Mouse (Mus musculus): ENCODE measurements around the gene Scn8a. TPM values are rescaled to one million over a fixed set of nuclear protein-coding genes. Genes with fewer than 3 reads are reported as not detected.
"Not testable (repeated sequence)": the region's sequence is repeated elsewhere in the genome, so short reads cannot be mapped to it uniquely, and the experiment has no call there.

Gene Scn8a
- 0.55 and 0.59 TPM in 2 replicates for polyA plus RNA-seq (2015; fragmentation: Nextera tagmentation; extraction: Ambion mirVana)

DNA sequence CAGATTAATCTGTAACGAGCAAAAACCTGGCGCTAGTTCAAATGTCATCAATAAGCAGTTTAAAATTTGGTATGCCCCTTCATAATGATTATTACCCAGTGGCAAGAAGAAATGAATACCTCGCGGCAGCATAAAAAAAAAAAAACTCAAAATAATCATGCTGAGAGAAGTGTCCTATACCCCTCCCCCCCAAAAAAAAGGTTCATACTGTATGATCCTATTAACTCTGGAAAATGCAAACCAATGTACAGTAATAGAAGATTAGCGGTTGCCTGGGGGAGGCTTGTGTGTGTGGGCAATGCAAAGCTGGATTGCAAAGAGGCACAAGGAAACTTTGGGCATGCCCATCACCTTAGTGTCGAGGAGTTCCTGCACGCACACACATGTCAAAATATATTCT lies at the start of gene Scn8a:
Gene Scn8a (plus strand): TSS at position 301 of the 400 bp plus-strand sequence.
- Histone ChIP-seq H3K4me2 (replicated peaks; ENCODE audit: low read depth) (peak within 1 kb of the TSS; percentile 85), H3K9ac (ENCODE audit: low read depth, low read length) (no peak within 1 kb of the TSS), H3K36me3 (ENCODE audit: control insufficient read depth, insufficient read depth) (no peaks in the 10 kb centered on the region), H3K4me1 (replicated peaks; ENCODE audit: control insufficient read depth, insufficient read depth, low read length) (no peaks in the 10 kb centered on the region), H3K4me3 (ENCODE audit: low read depth, low read length) (peak within 1 kb of the TSS; percentile 35), H3K9me3 (ENCODE audit: control insufficient read depth) (peaks cover 4% of the 10 kb centered on the region; the same call in 1 of the 2 replicates), H3K27ac (ENCODE audit: low read depth, low read length) (no peak within 1 kb of the TSS), H3K27me3 (replicated peaks; ENCODE audit: control insufficient read depth, insufficient read depth, low read length) (peaks cover 54% of the 10 kb centered on the region)
- no peak for ATAC-seq
- no peak for TF ChIP-seq CTCF (IDR thresholded peaks at IDR 0.05; ENCODE audit: low read depth)
- WGBS: 73% methylated on average over 7 of the region's 7 CpGs

DNA sequence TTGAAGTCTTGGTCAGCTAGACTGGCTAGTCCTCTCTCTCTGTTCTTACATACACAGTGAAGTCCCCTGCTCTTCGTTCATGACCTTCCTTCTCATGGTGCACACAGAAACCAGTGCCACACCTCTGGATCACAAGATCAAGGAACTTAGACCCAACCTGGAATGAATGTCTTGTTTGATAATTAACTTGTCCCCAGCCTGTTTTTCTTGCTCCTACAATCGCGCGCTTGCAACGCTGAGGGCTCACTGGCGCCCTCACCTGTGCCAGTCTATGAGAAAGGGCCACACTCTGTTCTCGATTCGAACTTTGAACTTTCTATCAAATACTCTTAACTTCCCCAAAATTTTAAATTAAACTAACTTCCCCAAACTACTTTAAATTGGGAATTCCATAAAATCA lies 47.8 kb upstream of the Scn8a start:
- Histone ChIP-seq H3K9ac (ENCODE audit: low read depth, low read length) (no peak overlapping the region), H3K36me3 (ENCODE audit: control insufficient read depth, insufficient read depth) (no peaks in the 10 kb centered on the region), H3K27me3 (replicated peaks; ENCODE audit: control insufficient read depth, insufficient read depth, low read length) (peaks cover 9% of the 10 kb centered on the region; the same call in 1 of the 2 replicates), H3K4me2 (replicated peaks; ENCODE audit: low read depth) (no peak overlapping the region), H3K4me1 (replicated peaks; ENCODE audit: control insufficient read depth, insufficient read depth, low read length) (no peaks in the 10 kb centered on the region), H3K4me3 (ENCODE audit: low read depth, low read length) (no peak overlapping the region), H3K27ac (ENCODE audit: low read depth, low read length) (no peak overlapping the region; the same call in 1 of the 2 replicates), H3K9me3 (ENCODE audit: control insufficient read depth) (no peaks in the 10 kb centered on the region)
- WGBS: 35% methylated on average over 8 of the region's 8 CpGs
- TF ChIP-seq CTCF (IDR thresholded peaks at IDR 0.05; ENCODE audit: low read depth): peak; percentile 84
- ATAC-seq: peak; percentile 88

DNA sequence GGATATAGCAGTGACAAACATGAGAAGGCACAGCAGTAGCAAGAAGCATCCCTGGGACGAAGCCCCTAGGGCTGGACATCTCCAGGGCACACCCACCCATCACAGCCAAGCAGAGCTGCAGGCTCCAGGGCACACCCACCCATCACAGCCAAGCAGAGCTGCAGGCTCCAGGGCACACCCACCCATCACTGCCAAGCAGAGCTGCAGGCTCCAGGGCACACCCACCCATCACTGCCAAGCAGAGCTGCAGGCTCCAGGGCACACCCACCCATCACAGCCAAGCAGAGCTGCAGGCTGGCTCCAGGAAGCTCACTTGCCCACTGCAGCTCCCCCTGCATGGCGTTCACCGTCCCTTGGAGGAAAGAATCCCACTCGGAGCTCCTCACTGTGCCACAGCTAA lies 47.3 kb upstream of the Scn8a start:
- not testable (repeated sequence) for ATAC-seq
- 51% methylated on average over 4 of the region's 4 CpGs for WGBS

DNA sequence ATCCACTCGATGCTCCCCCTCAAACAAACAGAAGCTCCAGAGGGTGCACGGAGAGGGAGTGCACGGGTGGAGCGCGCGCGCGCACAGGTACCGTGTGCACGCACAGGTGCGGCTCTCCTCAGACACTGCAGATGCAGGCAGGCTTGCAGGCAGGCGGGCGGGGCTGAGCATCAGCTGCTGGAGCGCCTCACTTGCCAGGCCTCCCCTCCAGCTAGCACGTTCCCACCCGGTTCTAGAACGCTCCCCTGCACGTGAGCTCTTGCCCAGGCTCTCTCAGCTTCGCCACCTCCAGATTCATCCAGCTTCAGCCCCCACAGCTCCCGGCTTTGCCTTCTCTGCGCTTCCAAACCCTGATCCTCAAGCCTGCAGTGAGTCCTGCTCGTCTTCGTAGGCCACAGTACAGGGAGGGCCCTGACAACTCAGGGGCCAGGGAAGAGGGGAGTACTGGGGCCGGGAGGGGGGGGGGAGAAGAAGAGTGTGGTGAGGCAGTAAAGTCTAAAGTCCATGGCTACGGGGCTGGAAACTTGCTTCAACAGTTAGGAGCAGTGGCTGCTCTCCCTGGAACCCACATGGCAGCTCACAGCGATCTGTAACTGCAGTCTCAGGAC lies 44.3 kb upstream of the Scn8a start:
- peak; percentile 48 for ATAC-seq
- H3K9ac ChIP-seq (ENCODE audit: low read depth, low read length): no peak overlapping the region
- 5% methylated on average over 26 of the region's 26 CpGs for WGBS
- peaks cover 9% of the 10 kb centered on the region; the same call in 1 of the 2 replicates for H3K27me3 ChIP-seq (replicated peaks; ENCODE audit: control insufficient read depth, insufficient read depth, low read length)
- no peak for TF ChIP-seq CTCF (IDR thresholded peaks at IDR 0.05; ENCODE audit: low read depth)
- no peak overlapping the region for H3K27ac ChIP-seq (ENCODE audit: low read depth, low read length)
- no peaks in the 10 kb centered on the region for H3K4me1 ChIP-seq (replicated peaks; ENCODE audit: control insufficient read depth, insufficient read depth, low read length)
- H3K4me3 ChIP-seq (ENCODE audit: low read depth, low read length): no peak overlapping the region
- H3K4me2 ChIP-seq (replicated peaks; ENCODE audit: low read depth): peak overlapping the region; percentile 47
- H3K36me3 ChIP-seq (ENCODE audit: control insufficient read depth, insufficient read depth): no peaks in the 10 kb centered on the region
- no peaks in the 10 kb centered on the region for H3K9me3 ChIP-seq (ENCODE audit: control insufficient read depth)

More for the DNA sequence above, 47.3 kb upstream of the Scn8a start:
- H3K9me3 ChIP-seq (ENCODE audit: control insufficient read depth); H3K27ac ChIP-seq (ENCODE audit: low read depth, low read length); H3K9ac ChIP-seq (ENCODE audit: low read depth, low read length); H3K27me3 ChIP-seq (replicated peaks; ENCODE audit: control insufficient read depth, insufficient read depth, low read length); H3K4me3 ChIP-seq (ENCODE audit: low read depth, low read length); H3K36me3 ChIP-seq (ENCODE audit: control insufficient read depth, insufficient read depth); H3K4me1 ChIP-seq (replicated peaks; ENCODE audit: control insufficient read depth, insufficient read depth, low read length); H3K4me2 ChIP-seq (replicated peaks; ENCODE audit: low read depth): not testable (repeated sequence)

DNA sequence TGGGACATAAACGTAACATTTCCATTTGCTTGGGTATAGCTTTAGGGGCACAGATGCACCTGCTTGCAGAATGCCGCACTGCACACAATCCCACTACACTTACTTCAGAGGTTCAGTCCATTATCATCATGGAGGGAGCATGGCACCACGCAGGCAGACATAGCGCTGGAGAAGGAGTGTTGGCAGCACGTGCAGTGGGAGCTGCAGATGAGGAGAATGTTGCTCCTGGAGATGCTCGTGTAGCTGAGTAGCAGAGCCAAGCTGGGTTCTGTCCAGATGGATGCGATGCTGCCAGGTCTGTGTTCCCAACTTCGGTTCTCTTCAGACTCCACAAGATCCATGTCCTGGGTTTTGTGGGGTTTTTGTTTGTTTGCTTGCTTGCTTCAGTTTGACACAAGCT lies 43.6 kb upstream of the Scn8a start:
- H3K4me2 ChIP-seq (replicated peaks; ENCODE audit: low read depth): no peak overlapping the region
- WGBS: 83% methylated on average over 8 of the region's 8 CpGs
- no peak overlapping the region for H3K4me3 ChIP-seq (ENCODE audit: low read depth, low read length)
- H3K4me1 ChIP-seq (replicated peaks; ENCODE audit: control insufficient read depth, insufficient read depth, low read length): no peaks in the 10 kb centered on the region
- TF ChIP-seq CTCF (IDR thresholded peaks at IDR 0.05; ENCODE audit: low read depth): no peak
- no peak overlapping the region for H3K27ac ChIP-seq (ENCODE audit: low read depth, low read length)
- H3K36me3 ChIP-seq (ENCODE audit: control insufficient read depth, insufficient read depth): no peaks in the 10 kb centered on the region
- no peak overlapping the region for H3K9ac ChIP-seq (ENCODE audit: low read depth, low read length)
- peaks cover 9% of the 10 kb centered on the region; the same call in 1 of the 2 replicates for H3K27me3 ChIP-seq (replicated peaks; ENCODE audit: control insufficient read depth, insufficient read depth, low read length)
- no peaks in the 10 kb centered on the region for H3K9me3 ChIP-seq (ENCODE audit: control insufficient read depth)
- no peak for ATAC-seq

DNA sequence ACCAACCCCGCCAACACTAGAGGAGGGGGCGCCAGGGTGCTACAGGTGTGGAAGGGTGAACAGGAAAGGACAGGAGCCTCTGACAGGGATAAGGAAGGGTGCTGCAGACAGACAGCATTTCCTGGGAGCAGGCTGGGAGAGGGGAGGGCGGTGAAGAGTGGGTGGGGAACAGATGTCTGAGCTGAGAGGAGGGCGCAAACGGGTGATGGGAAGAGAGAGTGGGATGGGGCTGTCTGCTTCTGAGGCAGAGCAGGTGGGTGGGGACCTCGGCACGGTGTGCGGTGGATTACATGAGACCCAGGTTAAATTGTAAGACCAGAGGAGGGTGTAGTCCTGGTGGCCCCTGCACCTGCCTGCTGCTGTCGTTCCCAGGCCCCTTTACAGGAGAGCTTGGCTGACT lies 39.9 kb upstream of the Scn8a start:
- H3K4me2 ChIP-seq (replicated peaks; ENCODE audit: low read depth): no peak overlapping the region
- ATAC-seq: peak; percentile 28; the same call in 1 of the 2 replicates
- 57% methylated on average over 9 of the region's 9 CpGs for WGBS

More for the DNA sequence above, 39.9 kb upstream of the Scn8a start:
- Histone ChIP-seq H3K9me3 (ENCODE audit: control insufficient read depth) (no peaks in the 10 kb centered on the region), H3K27me3 (replicated peaks; ENCODE audit: control insufficient read depth, insufficient read depth, low read length) (0 out of 2 replicates have a peak, but pooled peaks cover 2% of the 10 kb centered on the region), H3K4me3 (ENCODE audit: low read depth, low read length) (no peak overlapping the region), H3K4me1 (replicated peaks; ENCODE audit: control insufficient read depth, insufficient read depth, low read length) (no peaks in the 10 kb centered on the region), H3K27ac (ENCODE audit: low read depth, low read length) (no peak overlapping the region), H3K36me3 (ENCODE audit: control insufficient read depth, insufficient read depth) (no peaks in the 10 kb centered on the region), H3K9ac (ENCODE audit: low read depth, low read length) (no peak overlapping the region)
- TF ChIP-seq CTCF (IDR thresholded peaks at IDR 0.05; ENCODE audit: low read depth): no peak
